Mouse (Mus musculus): ENCODE measurements at regions not wholly inside any gene's neighbourhood (a gene's known extent, or its start where the extent isn't known, plus 50 kb on each side); places are given as distances from the start of the nearest gene placed in this dataset.

DNA sequence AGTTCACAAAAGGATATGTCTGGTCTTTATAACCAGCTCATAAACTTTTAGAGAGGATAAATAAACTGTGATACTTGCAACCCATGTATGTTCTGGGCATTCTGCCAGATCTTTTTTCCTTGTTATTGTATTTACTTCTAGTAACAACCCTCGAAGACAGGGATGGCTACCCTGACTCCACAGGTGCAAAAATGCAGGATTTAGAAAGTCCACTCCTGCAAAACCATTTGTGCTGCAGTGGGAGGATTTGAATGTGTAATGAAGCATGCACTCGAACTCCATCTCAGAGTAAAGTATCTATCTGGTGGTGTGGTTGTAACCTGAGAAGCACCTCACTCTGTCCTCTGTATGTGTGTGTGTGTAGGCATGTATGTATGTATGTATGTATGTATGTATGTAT, 294.3 kb upstream of the Auts2 start:
- Histone ChIP-seq H3K4me3 (ENCODE audit: extremely low read depth, insufficient read depth, insufficient read length) (no peak overlapping the region), H3K36me3 (ENCODE audit: control insufficient read depth, insufficient read depth, low read length) (no peaks in the 10 kb centered on the region), H3K27me3 (ENCODE audit: control insufficient read depth, insufficient read depth, low read length) (no peaks in the 10 kb centered on the region), H3K27ac (ENCODE audit: insufficient read depth, low read length) (no peak overlapping the region), H3K4me1 (ENCODE audit: control insufficient read depth, insufficient read depth, insufficient read length) (no peaks in the 10 kb centered on the region)
- no peak for DNase-seq (ENCODE audit: low read depth in 1 of 2, low spot score in 2 of 2)
- no peak for TF ChIP-seq POLR2A (IDR thresholded peaks at IDR 0.05; ENCODE audit: low read depth, low read length)
- TF ChIP-seq CTCF (IDR thresholded peaks at IDR 0.05; ENCODE audit: extremely low read depth, insufficient read depth, insufficient read length, insufficient replicate concordance) = no peak
- 40% methylated on average over 2 of the region's 2 CpGs for WGBS

- H3K36me3 ChIP-seq (ENCODE audit: control insufficient read depth, insufficient read depth, low read length) = no peaks in the 10 kb centered on the region
- no peak for TF ChIP-seq CTCF (IDR thresholded peaks at IDR 0.05; ENCODE audit: extremely low read depth, insufficient read depth, insufficient read length, insufficient replicate concordance)
- TF ChIP-seq POLR2A (IDR thresholded peaks at IDR 0.05; ENCODE audit: low read depth, low read length) = no peak
- no peak overlapping the region for H3K4me3 ChIP-seq (ENCODE audit: extremely low read depth, insufficient read depth, insufficient read length)
- WGBS = 89% methylated on average over 7 of the region's 7 CpGs
- no peaks in the 10 kb centered on the region for H3K4me1 ChIP-seq (ENCODE audit: control insufficient read depth, insufficient read depth, insufficient read length)
- no peak for DNase-seq (ENCODE audit: low read depth in 1 of 2, low spot score in 2 of 2)
- H3K27ac ChIP-seq (ENCODE audit: insufficient read depth, low read length) = no peak overlapping the region
- no peaks in the 10 kb centered on the region for H3K27me3 ChIP-seq (ENCODE audit: control insufficient read depth, insufficient read depth, low read length)
Measured at GRCm38 (mm10) chr5:132828993-132829392, 285.8 kb upstream of the Auts2 start.

- H3K4me3 ChIP-seq (ENCODE audit: extremely low read depth, insufficient read depth, insufficient read length) = no peak overlapping the region
- DNase-seq (ENCODE audit: low read depth in 1 of 2, low spot score in 2 of 2) = no peak
- no peaks in the 10 kb centered on the region for H3K27me3 ChIP-seq (ENCODE audit: control insufficient read depth, insufficient read depth, low read length)
- no peaks in the 10 kb centered on the region for H3K36me3 ChIP-seq (ENCODE audit: control insufficient read depth, insufficient read depth, low read length)
- TF ChIP-seq POLR2A (IDR thresholded peaks at IDR 0.05; ENCODE audit: low read depth, low read length) (no peak), CTCF (IDR thresholded peaks at IDR 0.05; ENCODE audit: extremely low read depth, insufficient read depth, insufficient read length, insufficient replicate concordance) (no peak)
- no peaks in the 10 kb centered on the region for H3K4me1 ChIP-seq (ENCODE audit: control insufficient read depth, insufficient read depth, insufficient read length)
- H3K27ac ChIP-seq (ENCODE audit: insufficient read depth, low read length) = no peak overlapping the region
- WGBS = 91% methylated on average over 10 of the region's 10 CpGs
Measured at GRCm38 (mm10) chr5:132827555-132828333, 284.6 kb upstream of the Auts2 start.

- 88% methylated on average over 5 of the region's 5 CpGs for WGBS
- TF ChIP-seq CTCF (IDR thresholded peaks at IDR 0.05; ENCODE audit: extremely low read depth, insufficient read depth, insufficient read length, insufficient replicate concordance) (no peak), POLR2A (IDR thresholded peaks at IDR 0.05; ENCODE audit: low read depth, low read length) (no peak)
- no peak for DNase-seq (ENCODE audit: low read depth in 1 of 2, low spot score in 2 of 2)
- Histone ChIP-seq H3K4me3 (ENCODE audit: extremely low read depth, insufficient read depth, insufficient read length) (no peak overlapping the region), H3K27ac (ENCODE audit: insufficient read depth, low read length) (no peak overlapping the region), H3K4me1 (ENCODE audit: control insufficient read depth, insufficient read depth, insufficient read length) (no peaks in the 10 kb centered on the region), H3K27me3 (ENCODE audit: control insufficient read depth, insufficient read depth, low read length) (no peaks in the 10 kb centered on the region), H3K36me3 (ENCODE audit: control insufficient read depth, insufficient read depth, low read length) (no peaks in the 10 kb centered on the region)
Measured at GRCm38 (mm10) chr5:132826009-132826408, 282.9 kb upstream of the Auts2 start.

GRCm38 (mm10) chr5:132817665-132818064, 274.5 kb upstream of the Auts2 start:
- TF ChIP-seq POLR2A (IDR thresholded peaks at IDR 0.05; ENCODE audit: low read depth, low read length) (no peak), CTCF (IDR thresholded peaks at IDR 0.05; ENCODE audit: extremely low read depth, insufficient read depth, insufficient read length, insufficient replicate concordance) (no peak)
- no peak for DNase-seq (ENCODE audit: low read depth in 1 of 2, low spot score in 2 of 2)
- no peaks in the 10 kb centered on the region for H3K36me3 ChIP-seq (ENCODE audit: control insufficient read depth, insufficient read depth, low read length)
- H3K27ac ChIP-seq (ENCODE audit: insufficient read depth, low read length) = no peak overlapping the region
- no peak overlapping the region for H3K4me3 ChIP-seq (ENCODE audit: extremely low read depth, insufficient read depth, insufficient read length)
- H3K27me3 ChIP-seq (ENCODE audit: control insufficient read depth, insufficient read depth, low read length) = no peaks in the 10 kb centered on the region
- no peaks in the 10 kb centered on the region for H3K4me1 ChIP-seq (ENCODE audit: control insufficient read depth, insufficient read depth, insufficient read length)
- WGBS = 88% methylated on average over 9 of the region's 9 CpGs

- Histone ChIP-seq H3K4me3 (ENCODE audit: extremely low read depth, insufficient read depth, insufficient read length) (no peak overlapping the region), H3K27me3 (ENCODE audit: control insufficient read depth, insufficient read depth, low read length) (no peaks in the 10 kb centered on the region), H3K4me1 (ENCODE audit: control insufficient read depth, insufficient read depth, insufficient read length) (no peaks in the 10 kb centered on the region), H3K36me3 (ENCODE audit: control insufficient read depth, insufficient read depth, low read length) (no peaks in the 10 kb centered on the region), H3K27ac (ENCODE audit: insufficient read depth, low read length) (no peak overlapping the region)
- TF ChIP-seq POLR2A (IDR thresholded peaks at IDR 0.05; ENCODE audit: low read depth, low read length) (no peak), CTCF (IDR thresholded peaks at IDR 0.05; ENCODE audit: extremely low read depth, insufficient read depth, insufficient read length, insufficient replicate concordance) (no peak)
- DNase-seq (ENCODE audit: low read depth in 1 of 2, low spot score in 2 of 2) = no peak
- WGBS = 77% methylated on average over 4 of the region's 4 CpGs
Measured at GRCm38 (mm10) chr5:132809181-132809580, 266.0 kb upstream of the Auts2 start.

DNA sequence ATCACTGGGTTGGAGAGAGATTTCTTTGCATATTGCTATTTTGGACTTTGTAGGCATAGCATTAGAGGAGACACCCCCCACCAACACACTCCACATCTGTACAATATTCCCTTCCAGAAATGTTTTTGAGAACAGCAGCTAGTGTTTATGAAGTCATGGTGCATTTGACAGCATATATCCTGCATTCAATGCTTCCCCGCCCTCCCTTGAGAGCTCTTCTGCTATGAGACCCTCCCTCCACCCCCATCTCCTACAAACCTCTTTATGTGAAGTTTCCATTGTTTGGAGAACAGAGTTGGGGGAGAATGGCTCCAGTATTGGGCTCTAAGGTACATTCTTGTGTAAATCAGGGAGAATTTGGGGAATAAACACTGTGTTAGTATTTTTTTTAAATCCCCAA, 252.9 kb upstream of the Auts2 start:
- TF ChIP-seq POLR2A (IDR thresholded peaks at IDR 0.05; ENCODE audit: low read depth, low read length) (no peak), CTCF (IDR thresholded peaks at IDR 0.05; ENCODE audit: extremely low read depth, insufficient read depth, insufficient read length, insufficient replicate concordance) (no peak)
- Histone ChIP-seq H3K4me1 (ENCODE audit: control insufficient read depth, insufficient read depth, insufficient read length) (no peaks in the 10 kb centered on the region), H3K4me3 (ENCODE audit: extremely low read depth, insufficient read depth, insufficient read length) (no peak overlapping the region), H3K27ac (ENCODE audit: insufficient read depth, low read length) (no peak overlapping the region), H3K36me3 (ENCODE audit: control insufficient read depth, insufficient read depth, low read length) (no peaks in the 10 kb centered on the region), H3K27me3 (ENCODE audit: control insufficient read depth, insufficient read depth, low read length) (no peaks in the 10 kb centered on the region)
- WGBS = 72% methylated on average over 1 of the region's 1 CpGs
- DNase-seq (ENCODE audit: low read depth in 1 of 2, low spot score in 2 of 2) = no peak
